Mouse (Mus musculus) lung, adult 2 months (tissue): ENCODE data around the gene Dpep2nb. TPM values are rescaled to one million over a fixed set of nuclear protein-coding genes. Genes with fewer than 3 reads are reported as not detected.
"Not testable (repeated sequence)": the region's sequence is repeated elsewhere in the genome, so short reads cannot be mapped to it uniquely, and the experiment has no call there.

Source experiments
- DNase-seq: peaks from one replicate; pipeline ENCODE4 v3.0.0; 2022
- H3K4me1 ChIP-seq: fragments of 200-500 bp; 2 replicates; pipeline ENCODE4 v1.6.1; 2011; ENCODE audit warnings: low read length; ENCODE audit not compliant: control insufficient read depth, insufficient read depth
- H3K4me3 ChIP-seq: fragments of 200-500 bp; replicated peaks from 2 replicates; pipeline ENCODE3; 2011; ENCODE audit warnings: low read depth, mild to moderate bottlenecking, control low read depth, low read length; ENCODE audit errors: extremely low read depth
- CTCF ChIP-seq: fragments of 200-500 bp; IDR thresholded peaks from 2 replicates; pipeline ENCODE4 v1.5.1; 2011; ENCODE audit warnings: mild to moderate bottlenecking, low read length, control low read depth; ENCODE audit not compliant: insufficient read depth
- POLR2A ChIP-seq: fragments of 200-500 bp; IDR thresholded peaks from 2 replicates; pipeline ENCODE4 v1.6.1; 2011; ENCODE audit warnings: low read depth, mild to moderate bottlenecking, control low read depth, low read length, borderline replicate concordance; ENCODE audit errors: extremely low read depth
- WGBS: fragments of 180-500 bp; shearing (Covaris S2); methylation state at CpG from one replicate; pipeline ENCODE4 v1.1.7; 2018; 5-methylcytosine and 5-hydroxymethylcytosine counted together
- polyA plus RNA-seq: library from polyadenylated mRNA; depleted of rRNA; stranded (reverse); fragments of >200 nt; gene quantifications from 2 replicates; pipeline ENCODE4 v1.2.3, GENCODE M21; 2012

Dpep2nb gene
- polyA plus RNA-seq, 1 experiment: not detected

DNA sequence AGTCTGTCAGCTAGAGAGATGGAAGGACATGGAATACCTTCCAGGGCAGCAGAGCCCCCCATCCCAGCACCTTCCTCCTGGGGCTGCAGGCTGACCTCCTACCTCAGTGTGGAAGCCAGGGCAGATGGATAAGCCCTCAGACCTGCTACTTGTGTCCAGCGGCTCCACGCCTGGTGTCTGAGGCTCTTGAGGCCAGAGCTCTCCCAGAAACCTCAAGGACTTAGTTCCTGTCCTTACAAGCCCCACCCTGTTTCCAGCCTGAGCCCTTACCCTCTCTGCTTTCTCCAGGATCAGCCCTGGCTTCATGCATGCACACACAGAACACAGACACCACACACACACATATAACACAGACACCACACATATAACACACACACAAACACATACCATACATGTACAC, 14.2 kb downstream of the Dpep2nb start:
- peak; percentile 30 for DNase-seq
- WGBS: 58% methylated on average over 2 of the region's 2 CpGs

DNA sequence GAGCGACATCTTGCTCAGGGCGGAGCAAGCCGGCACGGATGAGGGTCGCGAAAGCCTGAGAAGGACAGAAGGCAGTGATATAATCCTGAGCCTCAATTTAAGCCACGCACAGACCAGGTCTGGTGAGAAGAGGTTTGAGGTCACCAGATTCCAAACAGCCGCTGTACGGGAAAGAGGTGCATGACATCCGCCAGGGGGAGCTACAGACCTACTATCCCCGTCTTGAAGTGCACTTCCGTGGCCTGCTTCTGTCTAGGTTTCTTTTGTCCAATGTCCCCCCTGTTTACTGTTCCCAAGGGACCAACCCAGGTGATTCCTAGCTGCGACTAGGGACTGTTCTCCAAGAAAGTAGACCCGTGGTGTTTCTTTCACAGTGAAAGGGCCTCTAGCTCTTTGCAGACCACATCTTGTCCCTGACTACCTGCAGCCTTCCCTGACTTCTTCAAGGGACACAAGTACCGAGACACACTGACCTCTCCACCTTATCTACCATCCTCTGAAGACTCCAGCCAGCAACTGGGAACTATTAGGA, 14.9 kb downstream of the Dpep2nb start, which contains the start of gene Dus2:
Gene Dus2, plus strand, starts transcription at position 482 of the 532 bp plus-strand sequence.
- TF ChIP-seq POLR2A (no peak), CTCF (peak; percentile 98)
- peak; percentile 89 for DNase-seq
- 10% methylated on average over 15 of the region's 15 CpGs for WGBS
- Histone ChIP-seq H3K4me1 (peaks cover 4% of the 10 kb centered on the region), H3K4me3 (no peak within 1 kb of the TSS)

More for the DNA sequence above, 14.2 kb downstream of the Dpep2nb start:
- TF ChIP-seq CTCF (no peak), POLR2A (peak; percentile 18; the same call in 1 of the 2 replicates)
- Histone ChIP-seq H3K4me1 (peaks cover 4% of the 10 kb centered on the region), H3K4me3 (no peak overlapping the region)

DNA sequence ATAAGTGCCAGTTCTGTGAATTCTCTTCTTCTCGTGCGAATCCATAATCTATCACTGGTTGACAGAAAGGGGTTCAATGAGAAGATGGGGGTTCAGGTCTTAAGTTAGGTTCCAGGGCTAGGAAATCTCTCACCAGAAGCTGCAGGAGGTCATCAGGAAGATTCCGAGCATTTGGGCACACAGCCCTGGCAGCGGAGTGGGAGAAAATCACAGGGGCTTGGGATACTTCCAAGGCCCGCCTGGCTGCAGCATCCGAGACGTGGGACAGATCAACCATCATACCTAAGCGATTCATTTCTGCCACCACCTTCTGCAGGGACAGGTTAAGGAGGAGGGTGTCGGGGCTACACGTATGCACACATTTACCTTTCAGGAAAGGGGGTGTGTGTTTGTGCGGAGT, 17.2 kb downstream of the Dpep2nb start:
- no peak for DNase-seq
- WGBS: 83% methylated on average over 11 of the region's 11 CpGs

GRCm38 (mm10) chr8:105983406-105983805, 22.4 kb downstream of the Dpep2nb start:
- not testable (repeated sequence) for DNase-seq, H3K4me1 ChIP-seq, H3K4me3 ChIP-seq
- 74% methylated on average over 11 of the region's 11 CpGs for WGBS

More for the DNA sequence above, 17.2 kb downstream of the Dpep2nb start:
- H3K4me1 ChIP-seq: peaks cover 4% of the 10 kb centered on the region
- TF ChIP-seq CTCF: no peak
- no peak for TF ChIP-seq POLR2A
- H3K4me3 ChIP-seq: no peak overlapping the region

GRCm38 (mm10) chr8:105981146-105981545, 24.6 kb downstream of the Dpep2nb start:
- no peaks in the 10 kb centered on the region for H3K4me1 ChIP-seq
- no peak overlapping the region for H3K4me3 ChIP-seq
- 87% methylated on average over 1 of the region's 1 CpGs for WGBS
- no peak for TF ChIP-seq CTCF
- no peak for TF ChIP-seq POLR2A
- DNase-seq: no peak

DNA sequence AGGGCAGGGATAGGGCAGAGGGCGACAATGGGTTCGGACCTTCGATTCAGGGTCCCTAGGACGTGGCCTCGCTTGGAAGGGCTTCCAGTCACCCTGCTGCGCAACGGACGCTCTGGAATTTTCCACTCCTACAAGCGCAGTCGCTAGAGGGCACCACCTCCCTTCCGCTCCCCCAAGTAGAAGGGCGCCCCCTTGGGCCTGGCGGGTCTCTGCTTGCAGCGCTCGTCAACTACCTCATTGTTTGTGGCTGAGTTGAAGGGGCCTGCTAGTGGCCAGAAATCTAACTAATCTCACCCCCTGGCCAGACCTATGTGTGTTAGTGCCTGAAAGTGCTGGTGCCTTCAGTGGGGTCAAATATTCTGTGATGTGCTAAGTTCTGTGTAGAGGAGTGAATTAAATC, 26.4 kb downstream of the Dpep2nb start, which contains the start of gene Dpep3:
Gene Dpep3, minus strand, starts transcription at position 105 of the 400 bp plus-strand sequence.
- no peak for DNase-seq
- WGBS: 93% methylated on average over 15 of the region's 15 CpGs
- no peak within 1 kb of the TSS for H3K4me3 ChIP-seq
- no peaks in the 10 kb centered on the region for H3K4me1 ChIP-seq
- TF ChIP-seq CTCF: no peak
- no peak for TF ChIP-seq POLR2A

DNA sequence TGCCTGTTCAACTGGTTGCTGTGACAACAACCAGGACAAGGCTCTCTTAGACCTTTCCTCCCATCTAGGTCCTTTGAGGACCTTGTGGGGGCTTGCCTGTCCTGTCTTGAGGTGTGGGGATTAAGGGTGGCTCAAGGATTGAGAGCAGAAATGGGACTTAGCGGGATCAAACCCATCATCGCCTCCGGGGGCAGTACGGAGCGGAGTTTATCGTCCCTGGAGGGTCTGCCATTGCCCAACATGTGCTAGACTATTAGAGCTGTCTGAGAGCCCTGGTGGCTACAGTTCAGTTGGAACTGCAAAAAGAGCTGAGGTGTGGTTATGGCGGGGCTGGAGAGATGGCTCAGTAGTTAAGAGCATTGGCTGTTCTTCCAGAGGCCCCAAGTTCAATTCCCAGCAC, 30.4 kb downstream of the Dpep2nb start:
- no peak overlapping the region for H3K4me3 ChIP-seq
- no peak for DNase-seq
- H3K4me1 ChIP-seq: no peaks in the 10 kb centered on the region
- WGBS: 64% methylated on average over 7 of the region's 7 CpGs
- TF ChIP-seq CTCF (no peak), POLR2A (no peak)

DNA sequence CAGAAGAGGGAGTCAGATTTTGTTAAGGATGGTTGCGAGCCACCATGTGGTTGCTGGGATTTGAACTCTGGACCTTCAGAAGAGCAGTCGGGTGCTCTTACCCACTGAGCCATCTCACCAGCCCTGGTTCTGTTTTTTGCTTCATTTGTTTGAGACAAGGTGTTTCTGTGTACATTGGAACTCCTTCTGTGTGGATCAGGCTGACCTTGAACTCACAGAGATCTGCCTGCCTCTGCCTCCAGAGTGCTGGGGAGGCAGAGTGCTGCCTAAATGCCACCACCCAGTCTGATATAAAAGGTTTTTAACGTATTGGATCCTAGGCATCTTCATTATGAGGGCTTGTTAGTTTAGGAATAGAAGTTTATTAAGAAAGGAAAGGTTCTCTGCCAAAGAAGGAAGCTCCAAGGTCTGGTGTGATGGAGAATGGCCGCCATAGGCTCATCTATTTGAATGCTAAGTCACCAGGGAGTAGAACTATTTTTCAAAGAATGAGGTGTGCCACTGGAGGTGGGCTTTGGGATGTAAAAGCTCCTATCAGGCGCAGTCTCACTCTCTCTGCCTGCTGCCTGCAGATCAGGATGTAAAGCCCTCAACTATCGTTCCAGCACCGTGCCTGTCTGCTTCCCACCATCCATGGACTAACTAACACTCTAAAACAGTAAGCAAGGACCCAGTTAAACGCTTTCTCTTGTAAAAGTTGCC, 34.6 kb downstream of the Dpep2nb start:
- Histone ChIP-seq H3K4me1 (peaks cover 8% of the 10 kb centered on the region), H3K4me3 (no peak overlapping the region)
- TF ChIP-seq POLR2A (no peak), CTCF (no peak)
- no peak for DNase-seq
- WGBS: 75% methylated on average over 8 of the region's 8 CpGs

DNA sequence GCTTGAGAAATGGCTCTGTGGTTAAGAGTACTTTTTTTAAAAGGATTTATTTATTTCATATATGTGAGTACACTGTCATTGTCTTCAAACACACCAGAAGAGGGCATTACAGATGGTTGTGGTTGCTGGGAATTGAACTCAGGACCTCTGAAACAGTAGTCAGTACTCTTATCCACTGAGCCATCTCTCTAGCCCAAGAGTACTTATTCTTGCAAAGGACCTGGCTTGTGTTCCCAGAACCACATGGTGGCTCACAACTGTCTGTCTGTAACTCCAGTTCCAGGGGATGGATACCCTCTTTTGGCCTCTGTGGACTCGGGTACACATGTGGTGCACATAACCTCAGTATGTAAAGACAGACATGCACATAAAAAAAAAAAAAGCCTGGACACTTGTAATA, 36.4 kb downstream of the Dpep2nb start:
- Histone ChIP-seq H3K4me1 (peaks cover 14% of the 10 kb centered on the region), H3K4me3 (no peak overlapping the region)
- WGBS: 78% methylated on average over 1 of the region's 1 CpGs
- no peak for DNase-seq
- TF ChIP-seq POLR2A: no peak
- no peak for TF ChIP-seq CTCF

DNA sequence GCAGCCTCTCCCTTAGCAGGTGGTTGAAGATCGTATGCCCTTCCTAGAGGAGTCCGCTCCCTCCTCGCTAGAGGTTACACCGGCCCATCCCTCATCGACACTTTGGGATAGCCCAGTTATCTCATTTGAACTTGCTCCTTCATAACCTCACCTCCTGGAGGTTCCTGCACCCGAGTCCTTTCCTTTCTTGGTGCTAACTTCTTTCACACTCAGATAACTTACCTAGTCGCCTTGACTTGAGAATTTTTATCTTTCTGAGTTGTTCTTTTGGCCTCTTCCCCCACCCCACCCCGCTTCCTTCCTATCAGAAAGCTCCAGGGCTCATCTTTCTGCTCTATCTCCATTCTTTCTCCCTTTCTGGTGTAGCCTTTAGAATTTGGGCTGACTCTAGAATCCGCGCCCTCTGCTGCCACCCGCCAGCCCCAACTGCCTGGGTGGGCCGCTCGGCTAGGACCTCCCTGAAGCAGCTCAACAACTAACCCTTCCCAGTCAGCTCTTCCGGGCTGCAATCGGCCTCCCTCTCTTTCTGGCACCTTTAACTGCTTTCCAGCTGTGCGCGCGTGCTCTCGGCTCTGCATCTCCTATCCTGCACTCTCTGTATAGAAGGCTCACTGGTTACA, 39.0 kb downstream of the Dpep2nb start:
- 14% methylated on average over 19 of the region's 19 CpGs for WGBS
- H3K4me1 ChIP-seq: peaks cover 17% of the 10 kb centered on the region
- DNase-seq: peak; percentile 28

More for the DNA sequence above, 39.0 kb downstream of the Dpep2nb start:
- peak overlapping the region; percentile 29 for H3K4me3 ChIP-seq
- no peak for TF ChIP-seq POLR2A
- no peak for TF ChIP-seq CTCF
